Mouse (Mus musculus) heart, postnatal 0 days (tissue): ENCODE data around the gene Borcs6. TPM values are rescaled to one million over a fixed set of nuclear protein-coding genes. Genes with fewer than 3 reads are reported as not detected.

Experiments
- ATAC-seq: fragments of 200-750 bp; cut with Nextera tagmentation; 2 replicates; pipeline ENCODE4 v1.8.0; 2017; ENCODE audit warnings: low read depth, moderate number of reproducible peaks, moderate library complexity; ENCODE audit not compliant: insufficient read depth
- DNase-seq: peaks from one replicate; pipeline ENCODE4 v3.0.0-alpha.2; 2016; ENCODE audit warnings: low spot score
- H3K27ac ChIP-seq: fragments of 300-500 bp; sonication (generic); 2 replicates; pipeline ENCODE4 v1.5.1; 2014; ENCODE audit warnings: low read depth, mild to moderate bottlenecking
- H3K27me3 ChIP-seq: fragments of 300-500 bp; sonication (generic); 2 replicates; pipeline ENCODE4 v1.6.1; 2014; ENCODE audit warnings: low read length, mixed read lengths; ENCODE audit not compliant: control insufficient read depth, insufficient read depth
- H3K36me3 ChIP-seq: fragments of 300-500 bp; sonication (generic); replicated peaks from 2 replicates; pipeline ENCODE4 v1.6.1; 2014; ENCODE audit warnings: low read length, mixed read lengths; ENCODE audit not compliant: control insufficient read depth, insufficient read depth
- H3K4me1 ChIP-seq: fragments of 300-500 bp; sonication (generic); 2 replicates; pipeline ENCODE4 v1.6.1; 2014; ENCODE audit warnings: antibody characterized with exemption; ENCODE audit not compliant: control insufficient read depth, insufficient read depth
- H3K4me2 ChIP-seq: fragments of 300-500 bp; sonication (generic); 2 replicates; pipeline ENCODE4 v1.6.1; 2014; ENCODE audit warnings: low read depth, mild to moderate bottlenecking, low read length, moderate library complexity
- H3K4me3 ChIP-seq: fragments of 300-500 bp; sonication (generic); 2 replicates; pipeline ENCODE4 v1.5.1; 2014; ENCODE audit warnings: low read depth, low read length
- H3K9ac ChIP-seq: fragments of 300-500 bp; sonication (generic); replicated peaks from 2 replicates; pipeline ENCODE4 v1.6.1; 2014; ENCODE audit warnings: low read depth, low read length, mixed read lengths
- H3K9me3 ChIP-seq: fragments of 300-500 bp; sonication (generic); replicated peaks from 2 replicates; pipeline ENCODE4 v1.6.1; 2016; ENCODE audit warnings: low read length; ENCODE audit not compliant: control insufficient read depth
- CTCF ChIP-seq: IDR thresholded peaks from 2 replicates; pipeline ENCODE4 v1.5.1; 2016; ENCODE audit warnings: antibody characterized with exemption, control low read depth, low read depth
- EP300 ChIP-seq: IDR thresholded peaks from 2 replicates; pipeline ENCODE4 v1.6.1; 2016; ENCODE audit warnings: antibody characterized with exemption, low read depth
- WGBS: fragments of 180-500 bp; shearing (Covaris S2); extraction: QIAGEN DNeasy Blood & Tissue Kit; methylation state at CpG from one replicate; pipeline ENCODE4 v1.1.7; 2014; 5-methylcytosine and 5-hydroxymethylcytosine counted together
- polyA plus RNA-seq: library from polyadenylated mRNA; unstranded; fragments of >200 nt; fragmentation: Nextera tagmentation; extraction: Ambion mirVana; gene quantifications from 2 replicates; pipeline ENCODE4 v1.2.1, GENCODE M21; 2015
- total RNA-seq: library from RNA; depleted of rRNA; stranded (reverse); fragments of >200 nt; gene quantifications from 2 replicates; pipeline ENCODE4 v1.2.3, GENCODE M21; 2014; ENCODE audit warnings: low replicate concordance

Gene Borcs6
- total and polyA plus RNA-seq, 2 experiments from 2014 or later: 12.1 to 24.1 TPM

GRCm38 (mm10) chr11:69103121-69103520, 43.6 kb downstream of the Borcs6 start:
- no peak overlapping the region for H3K27ac ChIP-seq
- H3K36me3 ChIP-seq: peaks cover 80% of the 10 kb centered on the region
- TF ChIP-seq EP300: no peak
- no peak for TF ChIP-seq CTCF
- H3K27me3 ChIP-seq: no peaks in the 10 kb centered on the region
- peaks cover 12% of the 10 kb centered on the region for H3K4me1 ChIP-seq
- ATAC-seq: no peak
- H3K4me3 ChIP-seq: no peak overlapping the region
- 96% methylated on average over 14 of the region's 14 CpGs for WGBS
- DNase-seq: no peak
- H3K9me3 ChIP-seq: no peaks in the 10 kb centered on the region
- H3K4me2 ChIP-seq: no peak overlapping the region
- H3K9ac ChIP-seq: no peak overlapping the region

- no peak for DNase-seq
- ATAC-seq: no peak
- Histone ChIP-seq H3K9me3 (no peaks in the 10 kb centered on the region), H3K9ac (no peak overlapping the region), H3K27me3 (no peaks in the 10 kb centered on the region), H3K27ac (no peak overlapping the region), H3K4me1 (peaks cover 7% of the 10 kb centered on the region), H3K36me3 (peaks cover 87% of the 10 kb centered on the region), H3K4me3 (no peak overlapping the region), H3K4me2 (no peak overlapping the region)
- 87% methylated on average over 15 of the region's 15 CpGs for WGBS
- no peak for TF ChIP-seq CTCF
- no peak for TF ChIP-seq EP300
These were observed 44.3 kb downstream of the Borcs6 start for GRCm38 (mm10) chr11:69103531-69104435.

GRCm38 (mm10) chr11:69104487-69104886, 45.0 kb downstream of the Borcs6 start:
- Histone ChIP-seq H3K27ac (no peak overlapping the region), H3K4me3 (no peak overlapping the region), H3K4me2 (no peak overlapping the region), H3K9ac (no peak overlapping the region), H3K9me3 (no peaks in the 10 kb centered on the region), H3K27me3 (no peaks in the 10 kb centered on the region), H3K36me3 (peaks cover 94% of the 10 kb centered on the region), H3K4me1 (peaks cover 7% of the 10 kb centered on the region)
- no peak for DNase-seq
- no peak for ATAC-seq
- TF ChIP-seq CTCF: no peak
- WGBS: 86% methylated on average over 14 of the region's 14 CpGs

GRCm38 (mm10) chr11:69105227-69105626, 45.7 kb downstream of the Borcs6 start:
- WGBS: 88% methylated on average over 6 of the region's 6 CpGs
- no peak overlapping the region for H3K9ac ChIP-seq
- TF ChIP-seq EP300 (no peak), CTCF (no peak)
- no peak overlapping the region for H3K27ac ChIP-seq
- H3K36me3 ChIP-seq: peaks cover 99% of the 10 kb centered on the region
- peaks cover 6% of the 10 kb centered on the region for H3K4me1 ChIP-seq
- no peaks in the 10 kb centered on the region for H3K27me3 ChIP-seq
- H3K4me2 ChIP-seq: no peak overlapping the region
- no peak overlapping the region for H3K4me3 ChIP-seq
- ATAC-seq: no peak
- no peak for DNase-seq
- no peaks in the 10 kb centered on the region for H3K9me3 ChIP-seq

GRCm38 (mm10) chr11:69105796-69106195, 46.3 kb downstream of the Borcs6 start:
- 85% methylated on average over 2 of the region's 2 CpGs for WGBS
- ATAC-seq (no peak), DNase-seq (no peak)
- no peak overlapping the region for H3K27ac ChIP-seq
- TF ChIP-seq CTCF: no peak
- no peak for TF ChIP-seq EP300
- H3K9ac ChIP-seq: no peak overlapping the region
- H3K27me3 ChIP-seq: no peaks in the 10 kb centered on the region
- no peak overlapping the region for H3K4me3 ChIP-seq
- H3K4me1 ChIP-seq: peaks cover under 1% of the 10 kb centered on the region; the same call in 1 of the 2 replicates
- H3K4me2 ChIP-seq: no peak overlapping the region
- peaks cover 93% of the 10 kb centered on the region for H3K36me3 ChIP-seq
- no peaks in the 10 kb centered on the region for H3K9me3 ChIP-seq
